Mouse (Mus musculus): Measurements from ENCODE around the gene Lrrc31. TPM values are rescaled to one million over a fixed set of nuclear protein-coding genes. Genes with fewer than 3 reads are reported as not detected.

The Lrrc31 gene
- polyA plus RNA-seq, 1 experiment, result not detected

DNA sequence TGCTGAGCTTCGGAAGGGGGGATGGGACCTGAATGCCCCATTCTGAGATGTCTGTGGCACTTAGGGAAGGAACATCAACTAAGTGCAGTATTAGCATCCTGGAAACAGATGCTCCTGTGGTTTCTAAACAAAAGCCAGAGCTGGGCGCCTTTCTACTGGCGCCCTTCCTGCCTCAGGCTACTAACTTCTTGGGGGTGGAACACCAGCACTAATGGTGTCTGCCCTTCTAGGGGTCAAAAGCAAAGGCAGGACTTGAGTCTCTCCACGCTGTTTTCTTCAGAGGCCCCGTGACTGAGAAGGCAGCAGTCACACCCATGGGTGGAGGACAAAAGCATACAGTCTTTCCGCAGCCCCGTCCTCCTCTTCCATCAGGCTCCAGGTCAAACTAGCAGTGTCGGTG is 52.9 kb downstream of the Lrrc31 start:
- H3K79me2 ChIP-seq (ENCODE audit: control insufficient read depth, insufficient read depth), result no peaks in the 10 kb centered on the region
- no peaks in the 10 kb centered on the region for H3K36me3 ChIP-seq (ENCODE audit: control insufficient read depth, insufficient read depth)
- H3K79me3 ChIP-seq (ENCODE audit: low read depth), result no peaks in the 10 kb centered on the region
- peaks cover 23% of the 10 kb centered on the region for H3K27me3 ChIP-seq (ENCODE audit: control insufficient read depth, insufficient read depth, insufficient read length)
- TF ChIP-seq MAX (IDR thresholded peaks at IDR 0.05) (no peak), CEBPB (IDR thresholded peaks at IDR 0.05; ENCODE audit: low read depth) (no peak), USF1 (IDR thresholded peaks at IDR 0.05; ENCODE audit: low read depth) (no peak), MYOG (IDR thresholded peaks at IDR 0.05; ENCODE audit: control insufficient read depth, extremely low read depth, insufficient read length) (no peak)
- H3K4me3 ChIP-seq (ENCODE audit: insufficient read depth, poor library complexity, severe bottlenecking), result no peak overlapping the region
- H3ac ChIP-seq (ENCODE audit: control insufficient read depth, insufficient read length, low read depth), result no peak overlapping the region

DNA sequence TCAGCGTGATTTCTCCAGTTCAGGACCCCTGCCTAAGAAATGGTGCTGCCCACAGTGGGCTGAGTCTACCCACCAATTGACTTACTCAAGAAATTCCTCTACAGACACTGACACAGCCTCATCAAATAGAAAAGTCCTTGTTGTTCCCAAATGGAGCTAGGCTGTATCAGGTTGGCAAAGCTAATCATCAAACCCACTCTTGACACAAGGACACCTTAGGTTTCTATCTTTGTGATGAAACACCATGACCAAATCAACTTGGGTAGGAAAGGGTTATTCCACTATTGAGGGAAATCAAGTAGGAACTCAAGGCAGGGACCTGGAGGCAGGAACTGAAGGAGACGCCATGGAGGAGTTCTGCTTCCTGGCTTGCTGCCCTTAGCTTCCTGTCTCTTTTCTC is 55.4 kb downstream of the Lrrc31 start, which contains the start of gene Lrriq4:
Gene Lrriq4, plus strand, starts transcription at position 301 of the 400 bp plus-strand sequence.
- Histone ChIP-seq H3K4me3 (ENCODE audit: insufficient read depth, poor library complexity, severe bottlenecking) (no peak within 1 kb of the TSS), H3K79me2 (ENCODE audit: control insufficient read depth, insufficient read depth) (no peaks in the 10 kb centered on the region), H3ac (ENCODE audit: control insufficient read depth, insufficient read length, low read depth) (no peak within 1 kb of the TSS), H3K79me3 (ENCODE audit: low read depth) (no peaks in the 10 kb centered on the region), H3K36me3 (ENCODE audit: control insufficient read depth, insufficient read depth) (no peaks in the 10 kb centered on the region), H3K27me3 (ENCODE audit: control insufficient read depth, insufficient read depth, insufficient read length) (peaks cover 11% of the 10 kb centered on the region)
- TF ChIP-seq MAX (IDR thresholded peaks at IDR 0.05) (no peak), MYOG (IDR thresholded peaks at IDR 0.05; ENCODE audit: control insufficient read depth, extremely low read depth, insufficient read length) (no peak), USF1 (IDR thresholded peaks at IDR 0.05; ENCODE audit: low read depth) (no peak), CTCF (IDR thresholded peaks at IDR 0.05; ENCODE audit: control insufficient read depth, insufficient read depth, insufficient read length) (no peak), MYOD1 (IDR thresholded peaks at IDR 0.05; ENCODE audit: control insufficient read depth, insufficient read length, low read depth) (no peak), FOSL1 (IDR thresholded peaks at IDR 0.05; ENCODE audit: insufficient read depth, low read length, poor library complexity, severe bottlenecking) (no peak)

DNA sequence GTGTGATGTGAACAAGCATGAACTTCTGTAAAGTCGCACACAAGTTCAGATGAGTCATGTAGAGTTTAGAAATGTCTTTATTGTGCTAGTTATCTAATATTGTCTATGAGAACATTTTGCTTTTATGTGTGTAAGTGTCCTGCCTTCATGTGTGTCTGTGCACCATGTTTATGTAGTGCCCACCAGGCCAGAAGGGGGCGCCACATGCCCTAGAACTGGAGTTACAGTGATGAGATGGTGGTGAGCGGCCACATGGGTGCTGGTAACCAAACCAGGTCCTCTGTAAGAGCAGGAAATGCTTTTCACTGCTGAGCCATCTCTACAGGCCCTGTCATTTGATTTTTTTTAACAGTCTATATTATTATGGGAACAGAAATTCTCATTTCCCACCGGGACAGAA is 64.0 kb downstream of the Lrrc31 start:
- Histone ChIP-seq H3K36me3 (ENCODE audit: control insufficient read depth, insufficient read depth) (no peaks in the 10 kb centered on the region), H3ac (ENCODE audit: control insufficient read depth, insufficient read length, low read depth) (no peak overlapping the region), H3K79me3 (ENCODE audit: low read depth) (no peaks in the 10 kb centered on the region)

DNA sequence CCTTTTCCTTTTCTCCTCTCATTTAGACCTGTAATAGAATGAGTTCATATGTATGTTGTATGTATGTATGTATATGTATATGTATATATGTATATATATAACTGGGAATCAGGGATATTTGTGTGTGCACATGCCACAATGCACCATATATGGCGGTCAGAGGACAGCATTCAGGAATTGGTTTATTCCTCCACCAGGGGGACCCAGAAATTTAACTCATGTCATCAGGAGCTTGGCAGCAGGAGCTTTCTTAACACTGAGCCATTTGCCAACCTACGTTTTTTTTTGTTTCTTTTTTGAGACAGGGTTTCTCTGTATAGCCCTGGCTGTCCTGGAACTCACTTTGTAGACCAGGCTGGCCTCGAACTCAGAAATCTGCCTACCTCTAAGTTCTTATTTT is 66.0 kb downstream of the Lrrc31 start:
- Histone ChIP-seq H3ac (ENCODE audit: control insufficient read depth, insufficient read length, low read depth) (no peak overlapping the region), H3K79me3 (ENCODE audit: low read depth) (no peaks in the 10 kb centered on the region), H3K4me3 (ENCODE audit: insufficient read depth, poor library complexity, severe bottlenecking) (no peak overlapping the region), H3K79me2 (ENCODE audit: control insufficient read depth, insufficient read depth) (no peaks in the 10 kb centered on the region), H3K36me3 (ENCODE audit: control insufficient read depth, insufficient read depth) (no peaks in the 10 kb centered on the region), H3K27me3 (ENCODE audit: control insufficient read depth, insufficient read depth, insufficient read length) (no peaks in the 10 kb centered on the region)
- TF ChIP-seq FOSL1 (IDR thresholded peaks at IDR 0.05; ENCODE audit: insufficient read depth, low read length, poor library complexity, severe bottlenecking), result no peak

More for the DNA sequence above, 64.0 kb downstream of the Lrrc31 start:
- TF ChIP-seq MYOD1 (IDR thresholded peaks at IDR 0.05; ENCODE audit: control insufficient read depth, insufficient read length, low read depth) (no peak), CEBPB (IDR thresholded peaks at IDR 0.05; ENCODE audit: low read depth) (no peak), MAX (IDR thresholded peaks at IDR 0.05) (no peak), FOSL1 (IDR thresholded peaks at IDR 0.05; ENCODE audit: insufficient read depth, low read length, poor library complexity, severe bottlenecking) (no peak), USF1 (IDR thresholded peaks at IDR 0.05; ENCODE audit: low read depth) (no peak), CTCF (IDR thresholded peaks at IDR 0.05; ENCODE audit: control insufficient read depth, insufficient read depth, insufficient read length) (no peak), MYOG (IDR thresholded peaks at IDR 0.05; ENCODE audit: control insufficient read depth, extremely low read depth, insufficient read length) (no peak)
- Histone ChIP-seq H3K4me3 (ENCODE audit: insufficient read depth, poor library complexity, severe bottlenecking) (no peak overlapping the region), H3K79me2 (ENCODE audit: control insufficient read depth, insufficient read depth) (no peaks in the 10 kb centered on the region), H3K27me3 (ENCODE audit: control insufficient read depth, insufficient read depth, insufficient read length) (no peaks in the 10 kb centered on the region)

Other genes starting within 250 kb of the Lrrc31 start
- gene Mecom, start 151.8 kb downstream of the Lrrc31 start, polyA plus RNA-seq (2012; fragmentation: generic; extraction: Trizol), result 1.3 TPM
- gene Actrt3, start 99.9 kb downstream of the Lrrc31 start, polyA plus RNA-seq (2012; fragmentation: generic; extraction: Trizol), result 0.02 TPM
- gene Mynn, start 97.8 kb downstream of the Lrrc31 start, polyA plus RNA-seq (2012; fragmentation: generic; extraction: Trizol), result 3.5 TPM
- not detected for gene Lrriq4, start 55.3 kb downstream of the Lrrc31 start, polyA plus RNA-seq (2012; fragmentation: generic; extraction: Trizol)
- gene Lrrc34, start 52.0 kb downstream of the Lrrc31 start, polyA plus RNA-seq (2012; fragmentation: generic; extraction: Trizol), result not detected
- gene Samd7, start 46.5 kb upstream of the Lrrc31 start, polyA plus RNA-seq (2012; fragmentation: generic; extraction: Trizol), result not detected
- 13.0 TPM for gene Sec62, start 93.0 kb upstream of the Lrrc31 start, polyA plus RNA-seq (2012; fragmentation: generic; extraction: Trizol)
- gene Gpr160, start 156.1 kb upstream of the Lrrc31 start, polyA plus RNA-seq (2012; fragmentation: generic; extraction: Trizol), result 0.07 TPM